Mouse (Mus musculus) limb, embryonic 11.5 days (tissue): ENCODE data around the gene Neo1. TPM values are rescaled to one million over a fixed set of nuclear protein-coding genes. Genes with fewer than 3 reads are reported as not detected.

Experiments used
- ATAC-seq: fragments of 200-750 bp; cut with Nextera tagmentation; 2 replicates; pipeline ENCODE4 v1.8.0; 2017; ENCODE audit warnings: low read depth; ENCODE audit not compliant: insufficient number of reproducible peaks, low FRiP score, low TSS enrichment
- DNase-seq: peaks from one replicate; pipeline ENCODE4 v3.0.0-alpha.2; 2015; ENCODE audit warnings: low spot score
- H3K27ac ChIP-seq: fragments of 300-500 bp; sonication (generic); replicated peaks from 2 replicates; pipeline ENCODE4 v1.5.1; 2014; ENCODE audit warnings: low read depth, mild to moderate bottlenecking, low read length
- H3K27me3 ChIP-seq: fragments of 300-500 bp; sonication (generic); 2 replicates; pipeline ENCODE4 v1.6.1; 2014; ENCODE audit warnings: mild to moderate bottlenecking, low read length, mixed read lengths; ENCODE audit not compliant: control insufficient read depth, insufficient read depth
- H3K36me3 ChIP-seq: fragments of 300-500 bp; sonication (generic); 2 replicates; pipeline ENCODE4 v1.6.1; 2014; ENCODE audit warnings: mild to moderate bottlenecking, low read length, moderate library complexity, mixed read lengths; ENCODE audit not compliant: control insufficient read depth, insufficient read depth
- H3K4me1 ChIP-seq: fragments of 300-500 bp; sonication (generic); 2 replicates; pipeline ENCODE4 v1.6.1; 2014; ENCODE audit warnings: low read length, mixed read lengths; ENCODE audit not compliant: control insufficient read depth, insufficient read depth
- H3K4me2 ChIP-seq: fragments of 300-500 bp; sonication (generic); 2 replicates; pipeline ENCODE4 v1.6.1; 2014; ENCODE audit warnings: low read depth, mild to moderate bottlenecking, moderate library complexity; ENCODE audit not compliant: severe bottlenecking
- H3K4me3 ChIP-seq: fragments of 300-500 bp; sonication (generic); 2 replicates; pipeline ENCODE4 v1.5.1; 2014; ENCODE audit warnings: low read depth, low read length
- H3K9ac ChIP-seq: fragments of 300-500 bp; sonication (generic); 2 replicates; pipeline ENCODE4 v1.6.1; 2014; ENCODE audit warnings: mild to moderate bottlenecking, low read length
- H3K9me3 ChIP-seq: fragments of 300-500 bp; sonication (generic); 2 replicates; pipeline ENCODE4 v1.6.1; 2016; ENCODE audit warnings: low read length; ENCODE audit not compliant: control insufficient read depth
- WGBS: fragments of 180-500 bp; shearing (Covaris S2); extraction: QIAGEN DNeasy Blood & Tissue Kit; methylation state at CpG from one replicate; pipeline ENCODE4 v1.1.7; 2014; 5-methylcytosine and 5-hydroxymethylcytosine counted together
- polyA plus RNA-seq: library from polyadenylated mRNA; unstranded; fragments of >200 nt; fragmentation: Nextera tagmentation; extraction: Ambion mirVana; gene quantifications from 2 replicates; pipeline ENCODE4 v1.2.1, GENCODE M21; 2014

The Neo1 gene
- polyA plus RNA-seq, 1 experiment from 2014 or later: 43.2 TPM

GRCm38 (mm10) chr9:58889782-58890448 lies 146.3 kb downstream of the Neo1 start:
- no peak overlapping the region for H3K27ac ChIP-seq
- no peak overlapping the region for H3K4me3 ChIP-seq
- no peak overlapping the region for H3K4me2 ChIP-seq
- H3K9me3 ChIP-seq: no peaks in the 10 kb centered on the region
- 91% methylated on average over 12 of the region's 12 CpGs for WGBS
- no peak for DNase-seq
- ATAC-seq: no peak
- no peak overlapping the region for H3K9ac ChIP-seq
- peaks cover 2% of the 10 kb centered on the region; the same call in 1 of the 2 replicates for H3K36me3 ChIP-seq
- H3K4me1 ChIP-seq: no peaks in the 10 kb centered on the region
- no peaks in the 10 kb centered on the region for H3K27me3 ChIP-seq

GRCm38 (mm10) chr9:58882686-58883085 lies 153.6 kb downstream of the Neo1 start:
- Histone ChIP-seq H3K4me1 (no peaks in the 10 kb centered on the region), H3K4me3 (no peak overlapping the region), H3K27ac (no peak overlapping the region), H3K9ac (no peak overlapping the region), H3K27me3 (no peaks in the 10 kb centered on the region), H3K36me3 (no peaks in the 10 kb centered on the region), H3K4me2 (no peak overlapping the region), H3K9me3 (no peaks in the 10 kb centered on the region)
- WGBS: 81% methylated on average over 1 of the region's 1 CpGs
- ATAC-seq (no peak), DNase-seq (no peak)

GRCm38 (mm10) chr9:58879836-58880235 lies 156.4 kb downstream of the Neo1 start:
- H3K27me3 ChIP-seq: no peaks in the 10 kb centered on the region
- 0 out of 2 replicates have a peak, but pooled peaks cover 3% of the 10 kb centered on the region for H3K36me3 ChIP-seq
- no peak overlapping the region for H3K27ac ChIP-seq
- H3K9ac ChIP-seq: no peak overlapping the region
- WGBS: 95% methylated on average over 1 of the region's 1 CpGs
- DNase-seq: no peak
- H3K4me1 ChIP-seq: no peaks in the 10 kb centered on the region
- H3K9me3 ChIP-seq: no peaks in the 10 kb centered on the region
- ATAC-seq: no peak
- no peak overlapping the region for H3K4me2 ChIP-seq
- no peak overlapping the region for H3K4me3 ChIP-seq

- H3K36me3 ChIP-seq: 0 out of 2 replicates have a peak, but pooled peaks cover 3% of the 10 kb centered on the region
- no peaks in the 10 kb centered on the region for H3K9me3 ChIP-seq
- no peaks in the 10 kb centered on the region for H3K27me3 ChIP-seq
- no peak overlapping the region for H3K4me2 ChIP-seq
- WGBS: 94% methylated on average over 6 of the region's 6 CpGs
- no peak overlapping the region for H3K4me3 ChIP-seq
- no peaks in the 10 kb centered on the region for H3K4me1 ChIP-seq
- ATAC-seq: no peak
- no peak overlapping the region for H3K9ac ChIP-seq
- H3K27ac ChIP-seq: no peak overlapping the region
- no peak for DNase-seq
These were observed 159.2 kb downstream of the Neo1 start for GRCm38 (mm10) chr9:58876946-58877625.

GRCm38 (mm10) chr9:58875439-58875838 lies 160.8 kb downstream of the Neo1 start:
- WGBS: 91% methylated on average over 6 of the region's 6 CpGs
- Histone ChIP-seq H3K4me3 (no peak overlapping the region), H3K9ac (no peak overlapping the region), H3K27ac (no peak overlapping the region), H3K27me3 (no peaks in the 10 kb centered on the region), H3K4me1 (no peaks in the 10 kb centered on the region), H3K9me3 (no peaks in the 10 kb centered on the region), H3K36me3 (0 out of 2 replicates have a peak, but pooled peaks cover 3% of the 10 kb centered on the region), H3K4me2 (no peak overlapping the region)
- no peak for ATAC-seq
- DNase-seq: no peak

DNA sequence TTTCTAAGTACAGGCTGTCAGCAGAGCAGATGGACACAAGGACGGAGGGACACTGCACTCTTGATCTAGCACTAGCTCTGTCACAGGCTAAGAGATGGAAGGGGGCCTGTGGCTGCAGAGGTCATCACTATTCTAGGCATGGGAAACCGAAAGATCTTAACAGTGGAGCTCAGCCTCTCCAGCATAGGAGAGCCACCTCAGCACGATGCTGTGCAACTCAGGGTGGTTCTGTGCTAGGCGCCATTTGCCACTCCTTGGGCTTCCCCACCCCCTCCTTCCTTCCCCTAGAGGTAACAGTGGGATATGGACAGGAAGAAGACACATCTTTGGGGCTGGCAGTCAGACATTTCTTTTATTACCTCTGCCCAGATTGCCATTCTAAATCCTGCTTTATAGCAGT lies 161.9 kb downstream of the Neo1 start:
- DNase-seq (no peak), ATAC-seq (no peak)
- 74% methylated on average over 4 of the region's 4 CpGs for WGBS
- H3K4me1 ChIP-seq: no peaks in the 10 kb centered on the region
- H3K27me3 ChIP-seq: no peaks in the 10 kb centered on the region
- H3K4me3 ChIP-seq: no peak overlapping the region
- 0 out of 2 replicates have a peak, but pooled peaks cover 3% of the 10 kb centered on the region for H3K36me3 ChIP-seq
- H3K4me2 ChIP-seq: no peak overlapping the region
- H3K9me3 ChIP-seq: no peaks in the 10 kb centered on the region
- H3K9ac ChIP-seq: no peak overlapping the region
- H3K27ac ChIP-seq: no peak overlapping the region

- Histone ChIP-seq H3K9me3 (no peaks in the 10 kb centered on the region), H3K4me1 (no peaks in the 10 kb centered on the region), H3K27ac (no peak overlapping the region), H3K4me2 (no peak overlapping the region), H3K4me3 (no peak overlapping the region), H3K36me3 (0 out of 2 replicates have a peak, but pooled peaks cover 3% of the 10 kb centered on the region), H3K27me3 (no peaks in the 10 kb centered on the region), H3K9ac (no peak overlapping the region)
- DNase-seq (peak; percentile 70), ATAC-seq (no peak)
- 48% methylated on average over 10 of the region's 10 CpGs for WGBS
These were observed 162.5 kb downstream of the Neo1 start for GRCm38 (mm10) chr9:58873541-58874324.

- WGBS: 84% methylated on average over 10 of the region's 10 CpGs
- no peak for ATAC-seq
These were observed 165.1 kb downstream of the Neo1 start for GRCm38 (mm10) chr9:58871141-58871540.

More at GRCm38 (mm10) chr9:58871141-58871540, 165.1 kb downstream of the Neo1 start:
- Histone ChIP-seq H3K9ac (no peak overlapping the region), H3K9me3 (no peaks in the 10 kb centered on the region), H3K27me3 (no peaks in the 10 kb centered on the region), H3K36me3 (no peaks in the 10 kb centered on the region), H3K4me2 (no peak overlapping the region), H3K4me3 (no peak overlapping the region), H3K27ac (no peak overlapping the region), H3K4me1 (no peaks in the 10 kb centered on the region)
- no peak for DNase-seq
